Mouse (Mus musculus): ENCODE measurements around the gene Xpr1.

- TF ChIP-seq CTCF (IDR thresholded peaks at IDR 0.05; ENCODE audit: low read depth, low read length) (no peak), POLR2AphosphoS5 (IDR thresholded peaks at IDR 0.05; ENCODE audit: insufficient replicate concordance, low read depth, low read length) (no peak), TAL1 (conservative IDR thresholded peaks at IDR 0.05; ENCODE audit: low read depth, low read length) (no peak), GATA1 (IDR thresholded peaks at IDR 0.05; ENCODE audit: borderline replicate concordance, low read length) (no peak), GATA2 (IDR thresholded peaks at IDR 0.05; ENCODE audit: borderline replicate concordance, low read depth, low read length) (no peak)
These were observed 10.1 kb upstream of the Xpr1 start for GRCm38 (mm10) chr1:155427126-155427865.
